Mouse (Mus musculus): ENCODE results near the gene Pin1.
"Not testable (repeated sequence)": the region's sequence is repeated elsewhere in the genome, so short reads cannot be mapped to it uniquely, and the experiment has no call there.

The Pin1 gene

DNA sequence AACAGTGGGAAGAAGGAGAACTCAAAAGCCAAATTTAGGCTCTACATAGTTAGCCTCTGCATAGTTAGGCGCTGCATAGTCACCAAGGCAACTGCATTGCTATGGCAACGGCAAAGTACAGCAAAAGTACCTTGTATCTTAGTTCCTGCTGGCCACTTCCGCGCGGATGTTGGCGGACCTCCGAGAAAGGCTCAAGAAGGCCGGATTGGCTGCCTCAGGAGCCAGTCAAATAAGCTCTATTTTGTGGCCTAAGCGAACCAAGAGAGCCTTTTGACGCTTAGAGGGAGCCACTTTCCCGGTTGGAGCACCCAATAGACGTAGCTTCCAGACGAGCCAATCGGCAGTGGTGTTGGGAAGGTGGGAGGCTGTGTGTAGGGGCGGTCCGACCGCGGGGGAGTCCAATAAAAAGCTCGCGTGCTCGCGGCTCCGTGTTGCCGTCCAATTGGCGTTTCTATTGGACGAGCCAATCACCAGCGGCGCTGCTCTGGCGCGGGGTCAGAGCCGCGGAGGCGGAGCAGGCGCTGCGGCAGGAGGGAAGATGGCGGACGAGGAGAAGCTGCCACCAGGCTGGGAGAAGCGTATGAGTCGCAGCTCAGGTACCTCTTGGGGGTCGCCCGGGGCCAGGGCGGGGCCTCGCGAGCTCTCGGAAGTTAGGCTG is at the start of gene Pin1:
Gene Pin1 (plus strand): TSS at position 494 of the 658 bp plus-strand sequence.
- peak; percentile 99 for DNase-seq (ENCODE audit: low spot score)

DNA sequence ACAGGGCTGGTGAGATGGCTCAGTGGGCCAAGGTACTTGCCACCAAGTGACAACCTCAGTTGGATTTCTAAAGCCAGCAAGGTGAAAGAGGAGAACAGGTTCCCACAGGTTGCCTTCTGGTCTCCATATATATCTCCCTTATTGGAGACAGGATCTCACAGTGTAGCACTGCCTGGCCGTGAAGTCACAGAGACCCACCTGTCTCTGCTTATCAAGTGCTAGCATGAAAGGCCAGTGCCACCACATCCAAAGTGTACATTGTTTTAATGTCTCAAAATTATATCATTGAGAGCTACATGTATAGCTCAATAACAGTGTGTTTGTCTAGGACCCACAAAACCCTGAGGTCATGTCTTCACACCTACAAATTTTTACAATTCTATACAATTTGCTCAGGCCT is 45.6 kb upstream of the Pin1 start:
- no peak for DNase-seq (ENCODE audit: low spot score)

DNA sequence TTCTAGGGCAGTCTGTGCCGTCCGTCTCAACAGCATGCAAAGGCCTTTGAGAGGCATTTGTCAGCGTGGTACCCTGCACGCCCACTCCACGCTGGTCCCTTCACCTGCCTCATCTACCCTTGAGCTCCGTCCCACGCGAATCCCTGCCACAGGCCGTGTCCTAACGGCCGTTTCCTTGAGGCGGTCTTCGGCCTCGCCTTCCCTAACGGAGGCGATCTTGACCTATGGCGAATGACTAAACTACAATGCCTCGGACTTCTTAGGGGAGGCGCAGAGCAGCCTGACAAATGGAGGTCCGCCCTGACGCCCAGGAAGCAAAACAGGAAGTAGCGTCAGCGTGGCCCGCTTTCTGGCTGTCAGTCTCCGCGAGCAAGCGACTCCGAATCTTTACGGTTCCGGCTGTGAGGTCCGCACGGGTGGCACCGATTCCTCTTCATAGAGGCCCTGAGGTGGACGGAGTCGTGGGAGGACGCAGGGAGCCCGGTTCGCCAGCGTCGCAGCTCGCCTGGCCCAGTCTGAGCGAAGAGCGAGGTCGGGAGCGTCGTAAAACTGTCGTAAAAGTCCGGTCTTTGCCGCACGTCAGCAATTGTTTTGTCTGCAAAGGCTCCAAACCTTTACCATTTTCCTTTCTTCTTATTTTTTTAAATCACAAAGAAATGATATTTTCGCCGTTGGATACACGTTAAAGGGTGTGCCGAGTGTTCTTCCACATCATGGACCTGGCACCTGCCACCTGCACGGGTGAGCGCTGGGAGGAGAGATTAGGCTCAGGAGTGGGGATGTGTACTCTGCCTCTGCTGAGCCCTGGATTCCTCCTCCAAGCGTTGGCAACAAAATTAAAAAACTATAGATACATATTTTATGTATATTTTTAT is 44.6 kb upstream of the Pin1 start:
- peak; percentile 94 for DNase-seq (ENCODE audit: low spot score)

DNA sequence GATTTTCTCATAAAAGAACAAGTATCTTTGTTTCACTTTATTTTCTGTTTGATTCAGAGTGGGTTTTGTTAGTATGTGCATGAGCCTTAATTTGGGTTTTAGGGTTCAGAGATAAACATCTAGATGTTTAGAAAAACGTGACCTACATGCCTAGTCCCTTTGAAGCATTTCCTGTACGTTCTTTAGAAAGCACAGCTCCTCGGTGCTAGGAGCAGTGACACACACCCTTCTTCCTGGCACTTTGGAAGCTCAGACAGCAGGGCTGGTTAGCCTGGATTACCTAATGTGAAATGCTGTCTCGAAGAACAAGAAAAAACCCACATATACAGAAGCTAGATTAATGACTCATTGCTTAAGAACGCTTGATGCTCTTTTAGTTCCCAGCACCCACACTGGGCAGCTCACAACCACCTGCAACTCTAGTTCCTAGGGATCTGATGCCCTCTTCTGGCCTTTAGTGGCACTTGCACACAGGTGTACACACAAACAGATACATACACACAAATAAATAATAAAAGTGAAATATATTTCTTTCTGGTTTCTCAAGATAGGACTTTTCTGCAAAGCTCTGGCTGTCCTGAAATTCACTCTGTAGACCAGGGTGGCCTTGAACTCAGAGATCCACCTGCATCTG is 41.9 kb upstream of the Pin1 start:
- no peak for DNase-seq (ENCODE audit: low spot score)

DNA sequence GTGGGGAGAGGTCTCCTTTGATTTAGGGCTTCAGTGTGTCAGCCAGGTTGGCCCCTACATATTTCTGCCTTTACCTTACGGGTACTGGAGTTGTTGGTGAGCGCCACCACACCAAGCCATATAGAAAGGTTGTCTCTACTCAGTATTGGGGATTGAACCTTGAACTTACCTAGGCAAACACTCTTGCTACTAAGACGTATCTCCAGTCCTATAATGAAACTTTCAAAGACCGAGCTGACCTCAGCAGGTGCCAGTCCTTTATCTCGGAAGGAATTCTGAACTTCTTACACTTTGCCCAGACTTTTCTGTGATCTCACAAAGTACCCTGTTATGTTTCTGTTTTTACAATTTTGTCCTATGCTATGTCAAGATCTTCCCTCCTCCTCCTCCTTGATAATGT is 39.9 kb upstream of the Pin1 start:
- DNase-seq (ENCODE audit: low spot score), result peak; percentile 25

DNA sequence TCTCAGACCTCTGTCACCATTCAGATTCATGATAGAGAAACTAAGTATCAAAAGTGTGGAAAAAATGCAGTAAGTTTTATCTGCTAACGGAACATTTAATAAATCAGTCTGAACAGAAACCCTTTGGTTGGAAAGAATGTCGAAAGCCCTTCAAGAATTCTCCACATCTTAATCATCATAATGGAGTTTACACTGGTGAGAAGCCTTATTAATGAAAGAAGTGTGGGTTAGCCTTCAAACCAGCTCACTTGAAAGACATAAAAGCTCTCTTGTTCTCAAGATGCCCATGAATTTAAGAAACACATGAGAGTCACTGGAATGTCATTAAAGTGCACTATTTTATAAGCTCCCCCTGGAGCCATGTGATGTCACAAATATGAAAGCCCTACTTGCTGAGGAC is 35.2 kb upstream of the Pin1 start:
- DNase-seq (ENCODE audit: low spot score), result no peak

DNA sequence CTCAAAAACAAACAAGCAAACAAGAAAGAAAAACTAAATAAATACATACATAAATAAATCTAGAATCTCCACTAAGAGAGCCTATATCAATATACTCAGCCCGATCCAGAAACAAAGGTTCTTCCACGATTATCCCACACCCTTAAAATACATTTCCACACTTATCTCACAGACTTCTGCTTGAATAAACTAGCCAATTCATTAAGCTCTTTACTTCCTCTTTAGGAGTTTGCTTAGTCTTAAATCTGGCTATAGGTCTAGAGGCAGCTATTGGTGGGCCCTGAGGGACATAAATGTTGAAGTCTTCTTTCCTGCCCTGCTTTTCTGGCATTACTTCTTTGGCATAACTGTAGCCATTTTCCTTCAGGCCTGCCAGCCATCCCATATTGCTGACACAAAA is 20.6 kb upstream of the Pin1 start:
- no peak for DNase-seq (ENCODE audit: low spot score)

DNA sequence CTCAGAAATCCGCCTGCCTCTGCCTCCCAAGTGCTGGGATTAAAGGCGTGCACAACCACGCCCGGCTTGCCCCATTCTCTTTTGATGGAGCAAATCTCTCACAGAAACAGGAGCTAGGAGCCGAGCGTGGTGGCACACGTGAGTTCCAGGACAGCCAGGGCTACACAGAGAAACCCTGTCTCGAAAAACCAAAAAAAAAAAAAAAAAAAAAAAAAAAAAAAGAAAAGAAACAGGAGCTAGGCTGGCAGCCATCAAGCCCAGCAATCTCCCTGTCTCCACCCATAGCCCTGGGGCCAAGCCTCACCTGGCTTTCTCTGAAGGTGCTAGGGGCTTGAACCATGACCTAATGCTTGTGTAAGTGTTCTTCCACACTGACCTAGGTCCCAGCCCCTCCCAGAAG is 16.2 kb upstream of the Pin1 start:
- not testable (repeated sequence) for DNase-seq (ENCODE audit: low spot score)

DNA sequence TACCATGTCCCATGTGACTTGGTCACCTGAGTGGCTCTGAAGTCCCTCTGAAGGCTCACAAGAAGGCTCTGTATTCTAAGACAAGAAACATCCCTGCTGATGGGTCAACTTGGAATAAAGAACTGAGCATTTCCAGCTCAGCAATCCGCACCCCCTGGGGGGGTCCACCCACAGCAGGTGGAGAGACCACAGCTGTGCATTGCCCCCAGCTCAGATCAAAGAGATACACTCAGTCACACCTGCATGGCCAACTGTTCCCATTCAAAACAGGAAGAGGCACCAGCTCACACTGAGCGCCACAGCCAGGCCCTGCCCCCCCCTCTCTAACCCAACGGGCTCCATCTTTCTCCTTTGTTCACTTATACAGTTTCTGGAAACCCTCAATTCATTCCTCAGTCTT is 15.6 kb upstream of the Pin1 start:
- no peak for DNase-seq (ENCODE audit: low spot score)

DNA sequence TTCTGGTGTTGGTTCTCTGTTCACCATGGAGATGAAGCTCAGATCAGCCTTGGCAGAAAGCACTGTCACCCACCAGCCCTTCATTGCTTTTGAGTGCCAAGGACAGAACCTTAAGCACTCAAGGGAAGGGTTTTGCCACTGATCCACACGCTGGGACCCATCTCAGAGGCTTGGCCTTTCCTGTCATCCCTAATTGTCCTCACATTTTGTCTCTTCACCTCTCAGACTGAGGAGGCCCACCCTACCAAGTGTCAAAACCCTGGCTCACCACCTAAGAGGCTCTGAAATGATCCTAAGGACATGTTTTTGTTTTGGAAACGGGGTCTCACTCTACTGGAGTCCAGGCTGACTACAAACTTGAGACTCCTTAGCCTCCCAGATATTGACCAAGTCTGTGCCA is 15.1 kb upstream of the Pin1 start:
- no peak for DNase-seq (ENCODE audit: low spot score)

DNA sequence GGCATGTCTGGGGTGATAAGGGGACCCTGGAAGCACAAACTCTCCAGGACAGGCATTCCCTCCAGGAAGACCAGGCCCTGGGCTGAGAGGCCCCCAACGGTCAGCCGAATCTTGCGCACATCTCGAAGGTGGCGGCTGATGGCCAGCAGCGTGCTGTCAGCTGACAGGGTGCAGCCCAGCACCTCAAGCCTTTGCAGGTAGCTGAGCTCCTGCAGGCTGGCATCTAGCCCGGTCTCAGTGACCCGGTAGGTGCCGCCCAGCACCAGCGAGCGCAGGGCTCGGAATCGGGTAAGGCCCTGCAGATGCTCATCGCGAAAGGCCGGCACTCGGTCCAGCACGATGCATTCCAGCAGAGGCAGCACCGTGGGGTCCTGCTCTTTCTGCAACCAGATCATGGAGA is 13.3 kb upstream of the Pin1 start:
- no peak for DNase-seq (ENCODE audit: low spot score)

DNA sequence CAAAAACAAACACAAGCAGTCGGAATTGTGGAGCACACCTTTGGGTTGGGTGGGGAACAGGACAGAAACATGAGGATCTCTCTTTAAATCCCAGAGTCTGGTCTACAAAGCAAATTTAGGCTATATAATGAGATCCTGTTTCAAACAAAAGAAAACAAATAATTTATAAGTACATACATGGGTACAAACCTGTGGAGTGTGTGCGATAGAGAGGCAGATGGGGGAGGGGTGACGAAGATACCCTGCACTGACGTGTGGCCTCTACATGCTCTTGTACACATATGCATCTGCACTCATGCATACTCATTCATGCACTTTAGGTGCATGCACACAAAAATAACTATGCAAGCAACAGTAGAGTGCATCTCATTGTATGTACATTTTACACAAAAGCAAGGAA is 12.4 kb upstream of the Pin1 start:
- DNase-seq (ENCODE audit: low spot score), result no peak

DNA sequence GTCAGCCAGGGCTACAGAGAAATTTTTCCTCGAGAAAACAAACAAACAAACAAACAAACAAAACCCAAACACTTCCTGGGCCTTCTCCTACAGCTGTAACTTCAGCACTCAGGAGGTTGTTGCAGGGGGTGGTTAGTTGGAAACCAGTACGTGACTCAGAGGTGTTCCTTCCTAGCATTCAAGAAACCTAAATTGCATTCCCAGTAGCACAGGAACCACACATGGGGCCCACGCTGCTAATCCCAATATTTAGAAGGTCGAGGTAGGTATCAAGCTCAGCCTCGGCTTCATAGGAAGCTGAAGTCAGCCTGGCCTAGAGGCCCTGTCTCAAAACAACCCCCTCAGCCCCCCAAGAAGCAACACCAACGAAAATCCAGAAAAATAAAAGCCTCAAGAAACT is 10.4 kb upstream of the Pin1 start:
- DNase-seq (ENCODE audit: low spot score), result no peak

DNA sequence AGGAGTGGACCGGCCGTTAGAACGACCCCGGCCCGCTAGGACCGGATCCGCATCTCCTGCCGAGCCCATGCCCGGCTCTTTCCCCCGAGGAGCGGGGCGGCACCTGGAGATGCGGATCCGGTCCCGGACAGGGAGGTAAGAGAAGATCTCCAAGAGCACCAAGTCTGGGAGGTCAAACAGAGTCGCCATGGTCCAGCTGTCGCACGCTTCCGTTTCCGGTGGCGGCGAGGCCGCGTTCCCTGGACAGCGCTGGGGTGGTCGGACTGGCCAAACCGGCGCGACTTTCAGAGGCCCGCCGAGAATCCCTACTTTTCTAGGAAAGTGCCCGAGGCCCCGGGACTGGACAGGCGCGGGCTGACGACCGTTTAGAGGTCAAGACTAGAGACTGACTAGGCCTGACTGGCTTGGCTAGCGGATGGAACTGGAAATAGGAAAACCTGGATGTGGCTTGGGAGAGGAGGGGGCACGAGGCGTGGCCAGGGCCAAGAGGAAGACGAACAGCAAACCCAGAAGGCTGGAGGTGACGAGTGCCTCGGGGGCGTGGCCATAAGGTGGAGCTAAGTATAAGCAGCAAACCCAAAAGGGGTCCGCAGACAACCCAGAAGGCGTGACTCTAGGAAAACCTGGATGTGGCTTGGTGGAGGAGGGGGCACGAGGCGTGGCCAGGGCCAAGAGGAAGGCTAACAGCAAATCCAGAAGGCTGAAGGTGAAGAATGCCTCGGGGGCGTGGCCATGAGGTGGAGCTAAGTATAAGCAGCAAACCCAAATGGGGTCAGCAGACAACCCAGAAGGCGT is 9.6 kb upstream of the Pin1 start, which contains the start of gene Ubl5:
Gene Ubl5 (plus strand): TSS at position 778 of the 795 bp plus-strand sequence.
- DNase-seq (ENCODE audit: low spot score), result peak; percentile 99

DNA sequence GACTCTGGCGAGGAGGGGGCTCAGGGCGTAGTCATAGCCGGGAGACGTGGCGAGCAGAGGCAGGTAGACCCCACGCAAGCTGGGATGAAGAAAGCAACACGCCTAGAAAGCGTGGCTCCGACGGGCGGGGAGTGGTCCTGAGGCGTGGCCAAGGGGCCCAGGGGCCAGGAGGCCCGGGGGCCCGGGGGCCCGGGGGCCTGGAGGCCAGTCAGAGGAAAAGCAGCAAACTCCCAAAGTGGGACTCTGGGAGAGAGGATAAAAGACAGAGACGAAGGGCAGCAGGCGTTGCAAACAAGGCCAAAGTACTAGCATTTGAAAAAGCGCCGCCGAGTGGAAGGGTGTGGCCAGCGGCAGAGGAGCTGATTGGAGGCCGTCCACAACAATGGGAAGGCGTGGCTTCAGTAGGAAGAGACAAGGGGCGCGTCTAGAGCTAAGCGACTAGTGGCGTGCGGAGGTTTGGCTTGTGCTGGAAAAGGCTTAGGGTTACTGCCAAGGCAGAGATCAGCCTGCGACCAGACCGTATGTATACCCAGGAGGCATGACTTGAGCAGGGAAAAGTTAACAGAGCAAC is 8.9 kb upstream of the Pin1 start:
- DNase-seq (ENCODE audit: low spot score), result peak; percentile 86

DNA sequence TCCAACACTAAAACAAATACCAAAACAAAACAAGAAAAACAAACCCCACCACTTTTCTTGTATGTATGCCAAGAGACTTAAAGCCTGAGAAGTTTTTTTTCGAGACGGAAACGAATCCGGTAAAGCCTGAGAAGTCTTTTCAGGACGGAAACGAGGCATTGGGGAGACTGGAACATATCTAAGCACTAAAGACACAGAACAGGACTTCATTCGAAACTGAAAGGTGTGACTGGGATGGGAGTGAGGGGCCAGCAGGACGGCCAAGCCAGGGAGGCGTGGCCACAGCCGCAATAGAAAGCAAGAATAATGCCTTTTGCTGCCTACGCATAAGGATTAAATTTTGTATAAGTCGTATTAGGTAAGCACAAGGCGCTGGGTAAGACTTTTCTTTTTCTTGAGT is 8.1 kb upstream of the Pin1 start:
- DNase-seq (ENCODE audit: low spot score), result no peak

DNA sequence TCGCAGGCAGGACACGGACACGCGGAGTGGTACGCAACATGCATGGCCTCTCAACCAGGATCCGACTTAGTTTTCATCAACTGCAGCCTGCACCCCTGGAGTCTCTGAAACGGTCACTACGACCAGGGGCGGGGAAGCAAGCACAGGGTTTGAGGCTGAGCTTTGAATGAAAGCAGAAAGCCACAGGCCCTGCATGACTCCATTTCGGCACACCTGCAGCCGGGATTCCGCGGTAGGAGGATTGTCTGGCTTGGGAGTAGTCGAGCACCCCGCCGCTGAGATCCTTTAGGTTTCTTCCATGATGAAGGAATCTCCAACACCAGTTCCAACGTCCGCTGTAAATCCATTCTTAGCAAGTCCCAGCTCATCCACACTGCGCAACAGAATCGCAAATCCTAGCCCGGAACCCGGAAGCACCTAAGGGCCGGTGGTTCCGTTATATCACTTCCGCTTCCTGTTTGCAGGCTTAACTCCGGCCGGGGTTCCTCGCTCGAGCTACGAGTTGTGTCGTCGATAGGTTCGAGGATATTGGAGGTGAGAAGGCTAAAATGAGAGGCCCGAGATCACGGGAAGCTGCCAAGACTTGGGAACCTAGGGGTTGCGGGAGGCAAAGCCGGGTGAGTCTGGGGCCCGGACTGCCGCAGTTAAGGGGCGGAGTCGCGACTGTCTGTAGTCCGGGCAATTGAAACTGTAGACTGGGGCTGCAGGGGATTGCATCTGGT is 7.4 kb upstream of the Pin1 start, which contains the start of gene Fbxl12:
Gene Fbxl12 (minus strand): TSS at position 408 of the 722 bp plus-strand sequence.
- peak; percentile 81 for DNase-seq (ENCODE audit: low spot score)

DNA sequence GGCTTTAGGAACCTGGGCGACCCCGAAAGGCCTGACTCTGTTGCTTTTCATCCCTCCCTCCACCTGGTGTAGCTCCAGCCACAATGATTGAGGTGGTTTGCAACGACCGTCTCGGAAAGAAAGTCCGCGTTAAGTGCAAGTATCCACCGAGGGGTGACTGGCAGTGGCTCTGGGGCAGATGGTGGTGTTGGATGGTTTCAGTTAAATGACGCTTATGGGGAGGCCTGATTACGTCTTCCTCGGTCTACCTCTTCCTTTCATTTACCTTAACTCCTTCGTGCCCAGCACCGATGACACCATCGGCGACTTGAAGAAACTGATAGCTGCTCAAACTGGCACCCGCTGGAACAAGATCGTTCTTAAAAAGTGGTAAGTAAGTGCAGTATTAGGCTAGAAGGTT is 6.8 kb upstream of the Pin1 start:
- no peak for DNase-seq (ENCODE audit: low spot score)

DNA sequence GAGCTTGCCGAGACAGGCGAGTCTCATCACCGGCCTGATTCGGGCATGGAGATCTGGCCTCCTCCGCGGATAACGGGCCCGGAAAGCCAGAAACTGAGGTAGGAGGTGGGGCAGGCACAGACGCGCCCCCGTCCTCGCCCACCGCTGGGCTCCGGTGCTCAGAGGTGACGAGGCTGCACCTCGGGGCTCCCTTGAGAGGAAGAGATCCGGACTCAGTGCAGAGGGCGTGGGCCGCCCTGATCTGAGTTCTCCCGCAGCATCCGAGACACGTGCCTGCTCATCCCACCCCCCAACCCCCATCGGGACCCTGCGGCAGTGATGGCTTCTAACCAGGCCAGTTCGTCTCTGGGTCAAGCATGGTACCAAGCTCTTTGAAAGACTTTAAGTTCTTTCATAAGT is 364 bp downstream of the Pin1 start:
- DNase-seq (ENCODE audit: low spot score), result no peak

DNA sequence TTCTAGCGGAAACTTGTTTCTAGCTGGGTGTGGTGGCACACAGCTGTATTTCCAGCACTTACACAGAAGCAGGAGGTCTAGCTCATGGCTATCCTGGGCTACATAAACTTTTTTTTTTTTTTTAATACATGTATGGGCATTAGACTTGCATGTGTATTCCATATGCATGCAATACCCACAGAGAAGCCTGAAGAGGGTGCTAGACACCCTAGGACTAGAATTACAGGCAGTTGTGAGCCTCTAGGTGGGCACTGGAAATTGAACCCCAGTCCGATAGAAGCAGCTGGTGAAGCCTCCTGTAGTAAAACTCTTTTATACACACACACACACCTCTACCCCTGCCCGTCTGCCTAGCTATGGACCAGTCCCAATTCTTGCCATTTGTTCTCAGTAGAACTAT is 2.0 kb downstream of the Pin1 start:
- no peak for DNase-seq (ENCODE audit: low spot score)

DNA sequence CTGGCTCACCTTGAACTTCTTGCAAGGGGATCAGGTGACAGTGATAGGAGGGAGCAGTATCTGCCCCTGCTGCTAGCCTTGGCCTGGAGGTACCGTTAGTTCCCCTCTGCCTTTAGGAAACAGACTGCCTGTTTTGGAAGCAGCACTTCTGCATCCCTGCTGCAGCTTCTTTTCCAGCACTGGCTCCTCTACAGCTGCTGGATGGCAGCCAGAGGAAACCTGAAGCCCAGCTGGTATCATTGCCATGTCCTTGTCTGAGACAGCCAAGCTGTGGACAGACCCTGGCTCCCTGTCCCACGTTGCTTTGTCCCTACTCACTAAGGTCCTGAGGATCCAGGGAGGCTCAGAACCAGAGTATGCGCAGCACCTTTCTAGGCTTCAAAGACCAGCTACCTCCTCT is 5.7 kb downstream of the Pin1 start:
- no peak for DNase-seq (ENCODE audit: low spot score)
